Mouse (Mus musculus) heart, embryonic 11.5 days (tissue): ENCODE measurements at regions not wholly inside any gene's neighbourhood (a gene's known extent, or its start where the extent isn't known, plus 50 kb on each side); places are given as distances from the start of the nearest gene placed in this dataset.

Experiments
- ATAC-seq: fragments of 200-750 bp; cut with Nextera tagmentation; replicated peaks from 2 replicates; pipeline ENCODE4 v1.8.0; 2017; ENCODE audit warnings: moderate library complexity; ENCODE audit not compliant: insufficient number of reproducible peaks, low FRiP score, low TSS enrichment
- H3K27ac ChIP-seq: fragments of 300-500 bp; sonication (generic); 2 replicates; pipeline ENCODE4 v1.5.1; 2014; ENCODE audit warnings: mild to moderate bottlenecking, low read depth, low read length
- H3K27me3 ChIP-seq: fragments of 300-500 bp; sonication (generic); 2 replicates; pipeline ENCODE4 v1.6.1; 2014; ENCODE audit warnings: mild to moderate bottlenecking, low read length, mixed read lengths; ENCODE audit not compliant: control insufficient read depth, insufficient read depth
- H3K36me3 ChIP-seq: fragments of 300-500 bp; sonication (generic); 2 replicates; pipeline ENCODE4 v1.6.1; 2014; ENCODE audit warnings: mild to moderate bottlenecking, low read length, moderate library complexity, mixed read lengths; ENCODE audit not compliant: control insufficient read depth, insufficient read depth
- H3K4me1 ChIP-seq: fragments of 300-500 bp; sonication (generic); 2 replicates; pipeline ENCODE4 v1.6.1; 2014; ENCODE audit warnings: low read length; ENCODE audit not compliant: control insufficient read depth, insufficient read depth
- H3K4me2 ChIP-seq: fragments of 300-500 bp; sonication (generic); 2 replicates; pipeline ENCODE4 v1.6.1; 2014; ENCODE audit warnings: mild to moderate bottlenecking, moderate library complexity
- H3K4me3 ChIP-seq: fragments of 300-500 bp; sonication (generic); 2 replicates; pipeline ENCODE4 v1.5.1; 2014; ENCODE audit warnings: low read depth, low read length
- H3K9ac ChIP-seq: fragments of 300-500 bp; sonication (generic); 2 replicates; pipeline ENCODE4 v1.6.1; 2014; ENCODE audit warnings: mild to moderate bottlenecking, low read depth, low read length, moderate library complexity
- H3K9me3 ChIP-seq: fragments of 300-500 bp; sonication (generic); replicated peaks from 2 replicates; pipeline ENCODE4 v1.6.1; 2016; ENCODE audit warnings: low read length; ENCODE audit not compliant: control insufficient read depth
- WGBS: fragments of 180-500 bp; shearing (Covaris S2); extraction: QIAGEN DNeasy Blood & Tissue Kit; methylation state at CpG from one replicate; pipeline ENCODE4 v1.1.7; 2014; ENCODE audit not compliant: insufficient replicate concordance; 5-methylcytosine and 5-hydroxymethylcytosine counted together

GRCm38 (mm10) chr3:66812686-66813445, 168.3 kb upstream of the Rsrc1 start:
- 58% methylated on average over 5 of the region's 5 CpGs for WGBS
- H3K4me3 ChIP-seq = no peak overlapping the region
- no peaks in the 10 kb centered on the region for H3K4me1 ChIP-seq
- H3K27ac ChIP-seq = no peak overlapping the region
- H3K36me3 ChIP-seq = no peaks in the 10 kb centered on the region
- H3K9ac ChIP-seq = no peak overlapping the region
- H3K27me3 ChIP-seq = no peaks in the 10 kb centered on the region
- no peak for ATAC-seq
- H3K9me3 ChIP-seq = no peaks in the 10 kb centered on the region
- H3K4me2 ChIP-seq = no peak overlapping the region

DNA sequence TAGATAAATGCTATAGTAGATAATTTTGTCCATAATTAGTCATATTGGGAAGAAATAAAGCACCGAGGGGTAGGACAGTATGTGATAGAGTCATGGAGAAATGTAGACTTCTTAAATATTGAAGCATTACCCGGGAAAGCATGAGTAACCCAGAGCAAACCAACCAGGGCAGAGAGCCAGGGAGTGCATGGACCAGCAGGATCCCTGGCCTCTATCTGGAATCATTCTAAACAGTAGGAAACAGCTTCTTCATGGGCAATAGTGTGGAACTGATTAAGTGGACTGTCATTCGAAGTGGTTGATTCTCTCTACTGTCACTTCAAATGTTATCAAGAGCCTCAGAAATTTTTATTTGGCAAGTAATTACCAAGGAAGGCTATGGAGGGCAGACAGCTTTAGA, 155.4 kb upstream of the Rsrc1 start:
- Histone ChIP-seq H3K36me3 (no peaks in the 10 kb centered on the region), H3K4me1 (no peaks in the 10 kb centered on the region), H3K4me3 (no peak overlapping the region), H3K9ac (no peak overlapping the region), H3K27ac (no peak overlapping the region), H3K27me3 (no peaks in the 10 kb centered on the region), H3K4me2 (no peak overlapping the region), H3K9me3 (no peaks in the 10 kb centered on the region)
- ATAC-seq = no peak
- WGBS = 74% methylated on average over 3 of the region's 3 CpGs
